Comparison of ENCODE assay signal across 21 mouse cellular contexts in genomic region chr9:13599334-13599614, GRCm38 (mm10).
DNase-seq lines count a peak whose midpoint lies in the region; TF ChIP-seq lines count a peak whose summit lies in the region.
"Had no signal": no experiment of that assay in that cellular context is flagged by ENCODE, and none has a peak within 500 bp of the region (broad histone marks: within the 10 kb centered on the region; RNA-seq: fewer than 3 reads in every experiment).

No protein-coding gene starts in this region.

- H3K4me2 ChIP-seq in CH12.LX (ENCODE audit: insufficient read depth, low read depth, poor library complexity, severe bottlenecking) = peak overlapping the region; percentile 8; the same call in 1 of the 2 replicates
- H3K4me2 ChIP-seq: embryonic facial prominence, embryonic 12.5 days; embryonic facial prominence, embryonic 15.5 days; heart, embryonic 12.5 days; heart, embryonic 15.5 days; hindbrain, embryonic 13.5 days; intestine, embryonic 15.5 days had no signal

- 17% methylated on average over 3 of the region's 3 CpGs for WGBS in cerebellum, adult 2 months

- no peaks in the 10 kb centered on the region for H3K27me3 ChIP-seq in cerebellum, adult 2 months (ENCODE audit: control insufficient read depth, insufficient read depth, low read length)
- no peaks in the 10 kb centered on the region for H3K27me3 ChIP-seq in CH12.LX (replicated peaks)
- H3K27me3 ChIP-seq: embryonic facial prominence, embryonic 12.5 days; embryonic facial prominence, embryonic 15.5 days; heart, embryonic 12.5 days; heart, embryonic 15.5 days; hindbrain, embryonic 13.5 days; intestine, embryonic 15.5 days had no signal

- peak overlapping the region; percentile 98 for H3K27ac ChIP-seq in cerebellum, adult 2 months (ENCODE audit: insufficient read depth, low read length)
- H3K27ac ChIP-seq in layer of hippocampus, adult 2 months = peak overlapping the region; percentile 93
- no peak overlapping the region for H3K27ac ChIP-seq in CH12.LX (ENCODE audit: insufficient read depth, low read depth)
- H3K27ac ChIP-seq: embryonic facial prominence, embryonic 12.5 days; embryonic facial prominence, embryonic 15.5 days; heart, embryonic 15.5 days; hindbrain, embryonic 10.5 days; hindbrain, embryonic 13.5 days; intestine, embryonic 15.5 days had no signal

- no peak for TF ChIP-seq POLR2A in cerebellum, adult 2 months (IDR thresholded peaks at IDR 0.05; ENCODE audit: borderline replicate concordance, insufficient read depth, low read length)
- no peak for TF ChIP-seq POLR2A in CH12.LX (IDR thresholded peaks at IDR 0.05; ENCODE audit: low read depth, low read length)

- no peaks in the 10 kb centered on the region; the same call in 1 of the 2 replicates for H3K79me2 ChIP-seq in CH12.LX (replicated peaks; ENCODE audit: control insufficient read depth, extremely low read depth, insufficient read depth, poor library complexity, severe bottlenecking)

- peaks cover 0 to 12% of the 10 kb centered on the region in 2 experiments for H3K36me3 ChIP-seq in CH12.LX (replicated peaks in 1 of 2; ENCODE audit: control insufficient read depth in 1 of 2, insufficient read depth in 1 of 2, low read length in 1 of 2)
- H3K36me3 ChIP-seq: embryonic facial prominence, embryonic 12.5 days; embryonic facial prominence, embryonic 15.5 days; heart, embryonic 12.5 days; heart, embryonic 15.5 days; hindbrain, embryonic 10.5 days; hindbrain, embryonic 13.5 days; intestine, embryonic 15.5 days had no signal

- TF ChIP-seq RAD21 in CH12.LX (IDR thresholded peaks at IDR 0.05; ENCODE audit: low read depth, low read length) = no peak

- no peak overlapping the region for H3K9ac ChIP-seq in CH12.LX (ENCODE audit: insufficient read depth, low read depth)
- H3K9ac ChIP-seq: embryonic facial prominence, embryonic 12.5 days; embryonic facial prominence, embryonic 15.5 days; forebrain, postnatal 0 days; heart, embryonic 12.5 days; heart, embryonic 15.5 days; hindbrain, embryonic 13.5 days; intestine, embryonic 15.5 days had no signal

- peak; percentile 42 to 44 for DNase-seq in cerebellum, adult 2 months
- DNase-seq in cerebellum, postnatal 4 days (ENCODE audit: low spot score in 2 of 2) = no peak
- no peak for DNase-seq in layer of hippocampus, adult 2 months (ENCODE audit: low spot score in 2 of 2)
- DNase-seq in layer of hippocampus, postnatal 14 days (ENCODE audit: low spot score in 2 of 2) = no peak
- no peak for DNase-seq in CH12.LX (ENCODE audit: extremely low read depth)
- peak; percentile 54 for DNase-seq in brain, adult 2 months (ENCODE audit: low read depth, low spot score)
- DNase-seq: adrenal gland, adult 8-10 months; adrenal gland, postnatal 25 days; forebrain, postnatal 0 days; gastrocnemius, postnatal 25 days; heart, adult 18-20 months; heart, postnatal 10 days; heart, postnatal 36 days; kidney, adult 11 months had no signal

- no peak for TF ChIP-seq EP300 in CH12.LX (IDR thresholded peaks at IDR 0.05; ENCODE audit: low read length)

- dilution Hi-C loops in CH12.LX (cut with MboI; ENCODE audit: extremely low pct_ligation_motif_present, extremely low pct_unique_long_range_greater_than_20kb, low sequenced_read_pairs) = no loop called here

- H3K4me3 ChIP-seq in cerebellum, adult 2 months (replicated peaks; ENCODE audit: insufficient read depth, low read depth, low read length) = no peak overlapping the region
- H3K4me3 ChIP-seq in layer of hippocampus, adult 2 months = no peak overlapping the region
- H3K4me3 ChIP-seq in CH12.LX (replicated peaks in 1 of 3; ENCODE audit: low read depth in 2 of 3, low read length in 2 of 3, poor library complexity in 1 of 3) = no peak overlapping the region
- H3K4me3 ChIP-seq: embryonic facial prominence, embryonic 12.5 days; embryonic facial prominence, embryonic 15.5 days; heart, embryonic 12.5 days; heart, embryonic 15.5 days; hindbrain, embryonic 10.5 days; hindbrain, embryonic 13.5 days; intestine, embryonic 15.5 days had no signal

- H3K4me1 ChIP-seq in cerebellum, adult 2 months (ENCODE audit: control insufficient read depth, insufficient read depth, low read length) = peaks cover 29% of the 10 kb centered on the region
- H3K4me1 ChIP-seq in CH12.LX (ENCODE audit: control insufficient read depth in 1 of 2, insufficient read depth in 2 of 2) = peaks cover 22 to 43% of the 10 kb centered on the region in 2 experiments
- H3K4me1 ChIP-seq: embryonic facial prominence, embryonic 12.5 days; embryonic facial prominence, embryonic 15.5 days; hindbrain, embryonic 10.5 days; hindbrain, embryonic 13.5 days; intestine, embryonic 15.5 days had no signal

- no peaks in the 10 kb centered on the region for H3K9me3 ChIP-seq in CH12.LX (replicated peaks; ENCODE audit: low read length)
- H3K9me3 ChIP-seq: embryonic facial prominence, embryonic 12.5 days; embryonic facial prominence, embryonic 15.5 days; heart, embryonic 12.5 days; heart, embryonic 15.5 days; hindbrain, embryonic 10.5 days; hindbrain, embryonic 13.5 days; intestine, embryonic 15.5 days had no signal

- TF ChIP-seq CTCF in cerebellum, adult 2 months (IDR thresholded peaks at IDR 0.05; ENCODE audit: borderline replicate concordance, insufficient read depth, low read depth, low read length) = no peak
- TF ChIP-seq CTCF in layer of hippocampus, adult 2 months (conservative IDR thresholded peaks at IDR 0.05) = no peak
- no peak for TF ChIP-seq CTCF in CH12.LX (conservative IDR thresholded peaks at IDR 0.05 in 1 of 2, IDR thresholded peaks at IDR 0.05 in 1 of 2; ENCODE audit: low read depth in 2 of 2, low read length in 2 of 2)

- in situ Hi-C loops in CH12.LX (cut with MboI; ENCODE audit: low pct_ligation_motif_present, low pct_unique_long_range_greater_than_20kb, low sequenced_read_pairs) = no loop called here

TF ChIP-seq in CH12.LX, 34 proteins besides CTCF, POLR2A, EP300 and RAD21:
- no peak for TF ChIP-seq E2F4 (IDR thresholded peaks at IDR 0.05; ENCODE audit: insufficient replicate concordance, low read depth, low read length)
- no peak for TF ChIP-seq MYC (IDR thresholded peaks at IDR 0.05; ENCODE audit: low read depth, low read length)
- no peak for TF ChIP-seq MXI1 (IDR thresholded peaks at IDR 0.05; ENCODE audit: low read depth, low read length)
- no peak for TF ChIP-seq ZMIZ1 (IDR thresholded peaks at IDR 0.05; ENCODE audit: low read depth, low read length)
- TF ChIP-seq MAX (IDR thresholded peaks at IDR 0.05; ENCODE audit: low read length) = no peak
- TF ChIP-seq CHD2 (IDR thresholded peaks at IDR 0.05; ENCODE audit: low read length) = no peak
- TF ChIP-seq ETS1 (conservative IDR thresholded peaks at IDR 0.05; ENCODE audit: low read depth, low read length) = no peak
- TF ChIP-seq USF1 (IDR thresholded peaks at IDR 0.05; ENCODE audit: low read depth, low read length) = no peak
- no peak for TF ChIP-seq JUN (IDR thresholded peaks at IDR 0.05; ENCODE audit: insufficient read depth, low read depth, low read length)
- no peak for TF ChIP-seq MEF2A (IDR thresholded peaks at IDR 0.05; ENCODE audit: borderline replicate concordance, low read depth, low read length)
- TF ChIP-seq ELF1 (IDR thresholded peaks at IDR 0.05; ENCODE audit: low read depth, low read length) = no peak
- no peak for TF ChIP-seq ZC3H11A (IDR thresholded peaks at IDR 0.05; ENCODE audit: low read depth, low read length)
- TF ChIP-seq NRF1 (IDR thresholded peaks at IDR 0.05; ENCODE audit: low read depth, low read length) = no peak
- no peak for TF ChIP-seq MAZ (IDR thresholded peaks at IDR 0.05; ENCODE audit: low read depth, low read length)

Comparison
In these comparisons a context has a peak if more than half of its experiments do, and no peak if none do; other contexts are left out.
1. DNase-seq: peak in cerebellum, adult 2 months (2 of 2) and brain, adult 2 months (single experiment); none in cerebellum, postnatal 4 days (0 of 2), layer of hippocampus, adult 2 months (0 of 2), layer of hippocampus, postnatal 14 days (0 of 2) and CH12.LX (single experiment).